Mouse (Mus musculus): ENCODE results near the gene Lgi1.

GRCm38 (mm10) chr19:38329257-38329656 lies 64.9 kb downstream of the Lgi1 start:
- TF ChIP-seq CTCF (IDR thresholded peaks at IDR 0.05; ENCODE audit: low read depth) (no peak), EP300 (IDR thresholded peaks at IDR 0.05; ENCODE audit: low read depth) (no peak)

Data from heart, postnatal 0 days (tissue).